Mouse (Mus musculus): ENCODE results near the gene Vtcn1.

GRCm38 (mm10) chr3:100821276-100821675 is 4.0 kb upstream of the Vtcn1 start:
- no peak for TF ChIP-seq CTCF (IDR thresholded peaks at IDR 0.05; ENCODE audit: control insufficient read depth, insufficient read depth, insufficient read length)
- TF ChIP-seq MAX (IDR thresholded peaks at IDR 0.05) = no peak
- TF ChIP-seq USF1 (IDR thresholded peaks at IDR 0.05; ENCODE audit: low read depth) = no peak
- TF ChIP-seq MYOG (IDR thresholded peaks at IDR 0.05; ENCODE audit: control insufficient read depth, extremely low read depth, insufficient read length) = no peak
- TF ChIP-seq FOSL1 (IDR thresholded peaks at IDR 0.05; ENCODE audit: insufficient read depth, low read length, poor library complexity, severe bottlenecking) = no peak
